Mouse (Mus musculus): ENCODE measurements around the gene Babam2.

DNA sequence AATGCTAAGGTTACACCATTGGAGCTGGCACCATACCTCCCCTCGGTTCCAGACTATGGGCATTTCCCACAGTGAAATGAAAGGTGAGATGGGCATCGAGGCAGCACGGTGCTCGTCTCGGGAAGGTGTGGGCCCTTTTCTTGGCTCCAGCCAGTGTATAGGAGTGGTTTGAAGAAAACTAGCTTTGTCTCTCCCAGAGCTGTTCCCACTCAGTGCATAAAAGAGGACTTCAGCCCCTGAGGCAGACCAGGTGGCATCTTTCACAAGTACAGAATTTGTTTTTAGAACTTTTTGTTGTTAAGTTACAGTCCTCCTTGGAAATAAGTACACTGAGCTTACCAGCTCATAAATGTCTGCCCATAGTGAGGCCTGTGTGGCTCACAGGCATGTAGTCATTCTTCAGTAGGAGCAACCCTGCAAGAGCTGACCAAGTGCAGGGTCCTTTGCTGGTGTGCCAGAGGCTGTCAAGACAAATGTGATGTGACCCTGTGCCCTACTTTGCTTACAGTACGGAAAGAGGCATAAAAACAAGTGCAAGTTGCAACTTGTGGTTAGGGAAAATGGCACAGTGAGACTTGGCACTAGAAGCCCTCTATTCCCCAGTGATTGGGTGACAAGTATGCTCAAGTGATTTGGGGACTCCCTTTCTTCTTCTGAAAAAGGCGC lies 208.9 kb downstream of the Babam2 start:
- TF ChIP-seq CTCF (IDR thresholded peaks at IDR 0.05) = no peak
- TF ChIP-seq POLR2A (IDR thresholded peaks at IDR 0.05; ENCODE audit: insufficient read depth, low read depth, low read length) = no peak
